Mouse (Mus musculus) heart, embryonic 16.5 days (tissue): Measurements from ENCODE around the gene Fam163b. TPM values are rescaled to one million over a fixed set of nuclear protein-coding genes. Genes with fewer than 3 reads are reported as not detected.

ENCODE experiments used
- ATAC-seq: fragments of 200-750 bp; cut with Nextera tagmentation; replicated peaks from 2 replicates; pipeline ENCODE4 v1.8.0; 2017; ENCODE audit warnings: moderate number of reproducible peaks; ENCODE audit not compliant: insufficient read depth, low FRiP score; ENCODE audit errors: extremely low read depth
- H3K27ac ChIP-seq: fragments of 300-500 bp; sonication (generic); 2 replicates; pipeline ENCODE4 v1.5.1; 2014; ENCODE audit warnings: mild to moderate bottlenecking, low read length, control low read depth, moderate library complexity
- H3K27me3 ChIP-seq: fragments of 300-500 bp; sonication (generic); 2 replicates; pipeline ENCODE4 v1.6.1; 2014; ENCODE audit warnings: low read length, mixed read lengths; ENCODE audit not compliant: control insufficient read depth, insufficient read depth
- H3K36me3 ChIP-seq: fragments of 300-500 bp; sonication (generic); 2 replicates; pipeline ENCODE4 v1.6.1; 2014; ENCODE audit not compliant: control insufficient read depth, insufficient read depth
- H3K4me1 ChIP-seq: fragments of 300-500 bp; sonication (generic); 2 replicates; pipeline ENCODE4 v1.6.1; 2014; ENCODE audit warnings: low read length, mixed read lengths; ENCODE audit not compliant: control insufficient read depth, insufficient read depth
- H3K4me2 ChIP-seq: fragments of 300-500 bp; sonication (generic); 2 replicates; pipeline ENCODE4 v1.6.1; 2014; ENCODE audit warnings: low read depth, mild to moderate bottlenecking, control low read depth, low read length
- H3K4me3 ChIP-seq: fragments of 300-500 bp; sonication (generic); 2 replicates; pipeline ENCODE4 v1.5.1; 2014; ENCODE audit warnings: mild to moderate bottlenecking, control low read depth, low read length
- H3K9ac ChIP-seq: fragments of 300-500 bp; sonication (generic); 2 replicates; pipeline ENCODE4 v1.6.1; 2014; ENCODE audit warnings: low read length, control low read depth
- H3K9me3 ChIP-seq: fragments of 300-500 bp; sonication (generic); replicated peaks from 2 replicates; pipeline ENCODE4 v1.6.1; 2016; ENCODE audit warnings: low read length; ENCODE audit not compliant: control insufficient read depth
- WGBS: fragments of 180-500 bp; shearing (Covaris S2); extraction: QIAGEN DNeasy Blood & Tissue Kit; methylation state at CpG from one replicate; pipeline ENCODE4 v1.1.7; 2014; 5-methylcytosine and 5-hydroxymethylcytosine counted together
- polyA plus RNA-seq: library from polyadenylated mRNA; unstranded; fragments of >200 nt; fragmentation: Nextera tagmentation; extraction: Ambion mirVana; gene quantifications from 2 replicates; pipeline ENCODE4 v1.2.1, GENCODE M21; 2015

The Fam163b gene
- polyA plus RNA-seq, 1 experiment from 2014 or later: 0.91 TPM

DNA sequence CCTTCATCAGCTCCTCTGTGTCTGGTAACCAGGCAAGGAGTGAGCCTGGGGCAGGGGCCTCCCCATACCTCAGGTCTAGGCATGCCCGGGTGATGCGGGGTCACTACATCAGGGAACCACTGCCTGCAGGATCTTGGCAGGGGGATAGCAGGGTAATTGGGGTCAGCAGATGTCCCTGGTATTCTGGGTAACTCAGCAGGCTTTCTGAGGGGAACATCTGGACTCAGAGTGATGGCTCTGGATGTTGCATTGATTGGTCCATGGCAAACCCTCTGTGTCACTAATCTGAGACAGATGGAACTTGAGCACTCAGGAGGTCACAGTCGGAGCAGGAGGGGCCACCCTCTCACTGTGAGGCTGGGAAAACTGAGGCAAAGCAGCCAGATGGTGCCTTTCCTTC is 35.5 kb downstream of the Fam163b start:
- Histone ChIP-seq H3K27ac (no peak overlapping the region), H3K36me3 (no peaks in the 10 kb centered on the region), H3K9me3 (no peaks in the 10 kb centered on the region), H3K27me3 (no peaks in the 10 kb centered on the region; the same call in 1 of the 2 replicates), H3K4me3 (no peak overlapping the region), H3K9ac (no peak overlapping the region), H3K4me2 (no peak overlapping the region), H3K4me1 (peaks cover 7% of the 10 kb centered on the region)
- 78% methylated on average over 3 of the region's 3 CpGs for WGBS
- no peak for ATAC-seq

DNA sequence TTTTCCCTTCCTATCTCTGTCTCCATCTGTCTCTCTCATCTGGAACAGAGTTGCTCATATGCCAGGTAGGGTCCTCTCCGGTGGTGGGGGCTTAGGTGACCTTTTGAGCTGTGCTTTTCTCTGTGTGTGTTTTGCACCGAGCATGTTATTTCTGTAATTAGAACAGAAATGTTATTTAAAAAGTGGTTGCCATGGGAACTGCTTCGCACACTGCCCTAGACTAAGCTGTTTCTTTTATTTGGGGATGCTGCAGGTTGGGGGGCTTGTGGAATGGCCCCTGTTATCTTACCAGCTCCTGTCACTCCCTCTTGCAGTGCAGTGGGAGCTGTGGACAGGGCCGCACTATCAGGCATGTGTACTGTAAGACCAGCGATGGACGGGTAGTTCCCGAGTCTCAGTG is 38.7 kb downstream of the Fam163b start:
- H3K27me3 ChIP-seq: no peaks in the 10 kb centered on the region
- H3K4me2 ChIP-seq: no peak overlapping the region
- no peaks in the 10 kb centered on the region for H3K9me3 ChIP-seq
- no peak overlapping the region for H3K9ac ChIP-seq
- no peak for ATAC-seq
- peaks cover 7% of the 10 kb centered on the region for H3K4me1 ChIP-seq
- 48% methylated on average over 7 of the region's 7 CpGs for WGBS
- H3K36me3 ChIP-seq: no peaks in the 10 kb centered on the region
- H3K27ac ChIP-seq: no peak overlapping the region
- H3K4me3 ChIP-seq: no peak overlapping the region

DNA sequence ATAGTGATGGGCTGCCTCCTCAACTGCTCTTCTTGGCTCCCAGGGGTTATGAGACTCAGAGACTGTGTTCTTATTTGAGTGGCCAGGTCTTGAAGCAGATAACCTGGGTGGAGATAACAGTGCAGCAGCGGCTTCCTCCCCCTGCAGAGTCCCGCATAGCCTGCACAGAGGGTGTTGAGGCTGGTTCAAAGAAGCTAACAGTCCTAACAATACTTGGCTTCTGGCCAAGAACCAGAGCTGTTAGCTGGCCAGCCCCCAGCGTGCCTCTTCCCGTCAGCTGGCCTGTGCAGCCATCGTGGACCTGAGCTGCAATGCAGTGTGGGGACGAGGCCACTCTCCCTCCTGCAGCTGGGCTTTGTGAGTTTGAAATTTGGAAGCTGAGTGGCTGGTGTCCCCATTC is 44.5 kb downstream of the Fam163b start:
- no peak overlapping the region for H3K4me2 ChIP-seq

DNA sequence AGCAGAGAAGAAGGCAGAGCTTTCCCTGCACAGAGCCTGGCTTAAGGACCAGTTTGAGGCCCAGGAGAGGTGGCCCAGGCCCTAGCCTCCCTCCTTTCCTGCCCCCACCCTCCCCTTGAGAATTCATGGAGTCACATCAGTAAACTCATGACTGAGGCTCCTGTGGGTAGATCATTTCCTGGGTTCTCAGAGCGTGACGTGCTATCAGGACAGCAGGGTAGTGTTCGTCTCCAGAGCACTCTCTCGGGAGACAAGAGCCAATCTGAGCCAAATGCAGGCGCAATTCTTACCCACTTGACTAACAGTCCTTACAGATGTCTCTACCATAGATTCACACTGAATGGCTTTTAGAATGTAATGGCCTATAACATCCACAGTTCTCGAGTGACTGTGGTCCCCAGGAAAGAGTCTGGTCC is 45.0 kb downstream of the Fam163b start:
- Histone ChIP-seq H3K9ac (peak overlapping the region; percentile 45; the same call in 1 of the 2 replicates), H3K9me3 (no peaks in the 10 kb centered on the region), H3K36me3 (no peaks in the 10 kb centered on the region), H3K4me3 (no peak overlapping the region), H3K4me1 (peaks cover 32% of the 10 kb centered on the region), H3K4me2 (no peak overlapping the region), H3K27ac (peak overlapping the region; percentile 76), H3K27me3 (no peaks in the 10 kb centered on the region)
- 30% methylated on average over 6 of the region's 6 CpGs for WGBS
- no peak; the same call in 1 of the 2 replicates for ATAC-seq

More for the DNA sequence above, 44.5 kb downstream of the Fam163b start:
- H3K9me3 ChIP-seq: no peaks in the 10 kb centered on the region
- no peaks in the 10 kb centered on the region for H3K27me3 ChIP-seq
- H3K4me1 ChIP-seq: peaks cover 32% of the 10 kb centered on the region
- no peak overlapping the region for H3K9ac ChIP-seq
- H3K36me3 ChIP-seq: no peaks in the 10 kb centered on the region
- 3% methylated on average over 6 of the region's 6 CpGs for WGBS
- peak overlapping the region; percentile 76 for H3K27ac ChIP-seq
- peak; percentile 87 for ATAC-seq
- H3K4me3 ChIP-seq: no peak overlapping the region

DNA sequence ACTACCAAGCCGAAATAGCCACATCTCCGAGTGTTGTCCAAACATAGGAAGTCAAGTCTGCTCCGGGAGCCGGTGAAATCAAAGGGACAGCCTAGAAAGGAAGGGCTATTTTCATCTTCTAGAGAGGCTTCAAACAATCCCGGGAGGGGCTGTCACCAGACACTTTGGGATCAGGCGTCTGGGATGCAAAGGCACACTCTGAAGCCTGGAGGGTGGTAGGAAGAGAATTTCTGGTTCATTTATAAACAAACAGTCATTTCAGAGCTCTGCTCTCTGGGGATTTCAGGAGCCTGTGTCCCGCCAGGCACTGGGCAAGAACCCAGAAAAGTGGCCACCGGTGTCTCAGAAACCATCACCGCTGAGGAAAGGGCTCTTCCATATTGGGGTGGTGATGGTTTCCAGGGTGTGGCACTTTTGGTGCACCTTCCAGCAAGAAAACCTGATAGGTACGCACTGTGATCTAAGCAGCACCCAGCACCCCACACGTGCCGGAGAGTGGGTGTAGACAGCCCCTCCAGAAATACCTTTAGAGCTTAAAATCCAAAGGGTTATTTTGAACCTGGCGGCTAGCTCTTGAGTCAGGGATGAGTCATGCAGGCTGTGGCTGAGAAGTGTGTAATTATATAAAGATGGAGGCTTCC is 45.8 kb downstream of the Fam163b start:
- no peak overlapping the region for H3K4me3 ChIP-seq
- 19% methylated on average over 13 of the region's 13 CpGs for WGBS
- no peaks in the 10 kb centered on the region for H3K9me3 ChIP-seq
- H3K9ac ChIP-seq: peak overlapping the region; percentile 44; the same call in 1 of the 2 replicates
- H3K27ac ChIP-seq: peak overlapping the region; percentile 76
- peak overlapping the region; percentile 1 for H3K4me2 ChIP-seq
- peak; percentile 50; the same call in 1 of the 2 replicates for ATAC-seq
- peaks cover 32% of the 10 kb centered on the region for H3K4me1 ChIP-seq
- H3K36me3 ChIP-seq: no peaks in the 10 kb centered on the region
- no peaks in the 10 kb centered on the region for H3K27me3 ChIP-seq

DNA sequence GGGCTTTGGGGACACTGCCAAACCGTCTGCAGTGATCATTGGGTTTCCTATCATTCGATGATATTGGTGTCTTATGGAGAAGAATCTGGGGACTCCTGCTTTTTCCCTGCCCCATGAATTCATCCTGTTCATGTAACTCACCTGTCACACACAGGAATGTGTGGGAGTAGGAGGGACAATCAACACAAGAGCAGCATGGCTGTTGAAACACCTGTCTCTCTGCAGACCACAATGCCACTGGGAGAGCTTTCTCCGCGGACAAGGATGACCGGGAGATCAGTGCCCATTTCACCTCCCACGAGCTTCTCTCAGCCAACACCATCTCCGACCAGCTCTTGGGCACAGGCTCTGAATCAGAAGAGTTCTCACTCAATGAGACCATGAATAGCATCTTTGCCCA is 47.1 kb downstream of the Fam163b start:
- no peak for ATAC-seq
- no peaks in the 10 kb centered on the region for H3K27me3 ChIP-seq
- 93% methylated on average over 7 of the region's 7 CpGs for WGBS
- H3K4me1 ChIP-seq: peaks cover 32% of the 10 kb centered on the region
- H3K4me3 ChIP-seq: no peak overlapping the region
- H3K36me3 ChIP-seq: no peaks in the 10 kb centered on the region
- H3K9ac ChIP-seq: no peak overlapping the region
- H3K4me2 ChIP-seq: no peak overlapping the region
- no peak overlapping the region for H3K27ac ChIP-seq
- no peaks in the 10 kb centered on the region for H3K9me3 ChIP-seq

DNA sequence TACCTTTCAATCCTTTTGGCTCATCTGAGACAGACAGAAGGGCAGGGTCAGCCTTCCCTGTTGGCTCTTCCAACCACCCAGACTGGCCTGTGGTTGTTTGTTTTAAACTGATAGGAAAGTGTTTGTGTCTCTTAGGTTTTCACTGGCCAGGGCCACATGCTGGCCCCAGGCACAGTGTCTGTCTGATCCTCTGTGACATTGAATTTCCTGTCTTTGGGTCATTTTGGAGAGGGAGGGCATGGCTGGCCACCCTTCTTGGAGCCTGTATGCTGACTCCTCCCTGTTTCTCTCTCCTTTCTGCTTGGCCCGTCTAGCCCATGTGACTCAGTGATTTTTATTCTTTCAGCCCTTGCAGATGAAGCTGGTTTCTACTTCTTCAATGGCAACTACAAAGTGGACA is 53.1 kb downstream of the Fam163b start:
- H3K27me3 ChIP-seq: no peaks in the 10 kb centered on the region
- no peak overlapping the region for H3K4me3 ChIP-seq
- peaks cover 43% of the 10 kb centered on the region for H3K4me1 ChIP-seq
- WGBS: 72% methylated on average over 1 of the region's 1 CpGs
- H3K36me3 ChIP-seq: no peaks in the 10 kb centered on the region
- H3K9ac ChIP-seq: no peak overlapping the region
- ATAC-seq: no peak
- H3K4me2 ChIP-seq: no peak overlapping the region
- no peak overlapping the region for H3K27ac ChIP-seq
- H3K9me3 ChIP-seq: no peaks in the 10 kb centered on the region

DNA sequence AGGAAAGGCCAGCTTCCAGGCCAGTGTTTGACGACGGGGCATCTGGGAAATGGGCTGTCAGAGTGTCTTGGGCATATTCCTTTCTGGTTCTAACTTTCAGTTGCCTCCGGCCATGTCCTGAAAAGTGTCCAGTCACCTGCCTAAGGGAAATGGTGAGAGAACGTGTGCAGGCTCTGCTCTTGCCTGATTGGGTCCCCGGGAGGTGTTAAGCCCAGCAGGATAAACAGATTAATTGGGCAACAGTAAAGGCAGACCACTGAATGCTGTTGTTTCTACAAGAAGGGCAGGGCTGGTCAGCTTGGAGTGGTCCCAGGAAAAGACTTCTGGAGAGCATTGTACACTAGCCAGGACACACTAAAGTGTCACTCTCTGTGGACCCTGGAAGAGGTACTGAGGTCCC is 53.6 kb downstream of the Fam163b start:
- peak overlapping the region; percentile 66 for H3K27ac ChIP-seq
- no peaks in the 10 kb centered on the region for H3K36me3 ChIP-seq
- no peaks in the 10 kb centered on the region for H3K9me3 ChIP-seq
- no peak for ATAC-seq
- no peak overlapping the region for H3K9ac ChIP-seq
- H3K4me1 ChIP-seq: peaks cover 48% of the 10 kb centered on the region
- 65% methylated on average over 5 of the region's 5 CpGs for WGBS
- H3K27me3 ChIP-seq: no peaks in the 10 kb centered on the region
- no peak overlapping the region for H3K4me3 ChIP-seq
- no peak overlapping the region for H3K4me2 ChIP-seq

DNA sequence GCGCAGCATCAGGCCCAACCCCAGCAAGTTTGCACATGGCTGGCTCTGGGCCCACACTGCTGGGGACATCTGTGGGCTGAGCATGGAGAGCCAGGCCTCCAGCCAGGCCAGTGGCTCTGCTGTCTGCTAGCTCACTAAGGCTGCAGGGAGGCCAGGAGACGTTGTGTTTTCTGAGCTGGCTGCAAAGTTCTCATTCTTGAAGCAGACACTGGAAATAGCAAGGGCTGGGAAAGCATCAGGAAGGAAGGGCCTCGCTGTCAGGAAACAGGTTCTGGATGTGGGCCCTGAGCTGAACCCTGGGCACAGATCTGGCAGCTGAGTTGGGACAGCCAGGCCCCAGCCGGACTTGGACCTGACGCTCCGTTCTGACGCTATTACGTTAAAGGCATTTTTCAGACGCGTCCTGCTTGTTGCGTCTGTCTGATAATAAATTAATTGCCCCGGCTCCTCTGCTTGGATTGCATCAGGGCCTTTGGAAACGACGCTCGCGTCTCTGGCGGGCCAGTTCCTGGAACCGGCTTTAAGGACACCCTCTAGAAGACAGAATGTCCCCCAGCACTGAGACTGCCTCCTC is 54.1 kb downstream of the Fam163b start:
- H3K9me3 ChIP-seq: no peaks in the 10 kb centered on the region
- H3K4me3 ChIP-seq: no peak overlapping the region
- no peaks in the 10 kb centered on the region for H3K27me3 ChIP-seq
- H3K4me1 ChIP-seq: peaks cover 51% of the 10 kb centered on the region
- ATAC-seq: peak; percentile 63
- no peak overlapping the region for H3K4me2 ChIP-seq
- WGBS: 47% methylated on average over 18 of the region's 18 CpGs
- H3K27ac ChIP-seq: peak overlapping the region; percentile 66
- no peak overlapping the region for H3K9ac ChIP-seq
- H3K36me3 ChIP-seq: no peaks in the 10 kb centered on the region
